Mouse (Mus musculus): Measurements from ENCODE around the gene Ddx20. TPM values are rescaled to one million over a fixed set of nuclear protein-coding genes. Genes with fewer than 3 reads are reported as not detected.

The Ddx20 gene
- total RNA-seq, 2 experiments from 2014 or later: 30.0 to 58.6 TPM

GRCm38 (mm10) chr3:105674595-105675218, 12.7 kb downstream of the Ddx20 start:
- ATAC-seq (replicated peaks; ENCODE audit: poor library complexity, severe bottlenecking): peak; percentile 92

- ATAC-seq (replicated peaks; ENCODE audit: poor library complexity, severe bottlenecking): no peak
Measured at GRCm38 (mm10) chr3:105670801-105671200, 16.6 kb downstream of the Ddx20 start.

- no peak for ATAC-seq (replicated peaks; ENCODE audit: poor library complexity, severe bottlenecking)
Measured at GRCm38 (mm10) chr3:105669776-105670175, 17.6 kb downstream of the Ddx20 start.

DNA sequence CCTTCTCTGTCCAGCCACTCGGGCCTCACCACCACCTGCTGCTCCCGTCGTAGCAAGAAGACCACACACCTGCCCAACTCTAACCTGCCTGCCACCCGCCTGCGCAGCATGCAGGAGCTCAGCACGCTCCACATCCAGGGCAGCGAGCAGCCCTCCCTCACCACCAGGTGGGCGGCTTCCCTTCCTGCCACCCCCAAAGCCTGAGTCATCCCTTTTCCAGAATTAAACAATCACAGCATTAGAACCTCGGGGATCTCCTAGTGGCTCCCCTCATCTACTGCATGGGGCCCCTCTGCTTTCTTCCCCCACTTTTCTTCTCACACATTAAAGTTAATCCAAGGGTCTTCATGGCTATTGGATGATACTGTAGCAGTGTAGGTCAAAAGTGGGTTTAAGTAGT, 19.2 kb downstream of the Ddx20 start:
- ATAC-seq (replicated peaks; ENCODE audit: poor library complexity, severe bottlenecking): no peak

GRCm38 (mm10) chr3:105666996-105667523, 20.3 kb downstream of the Ddx20 start:
- no peak for ATAC-seq (replicated peaks; ENCODE audit: poor library complexity, severe bottlenecking)

DNA sequence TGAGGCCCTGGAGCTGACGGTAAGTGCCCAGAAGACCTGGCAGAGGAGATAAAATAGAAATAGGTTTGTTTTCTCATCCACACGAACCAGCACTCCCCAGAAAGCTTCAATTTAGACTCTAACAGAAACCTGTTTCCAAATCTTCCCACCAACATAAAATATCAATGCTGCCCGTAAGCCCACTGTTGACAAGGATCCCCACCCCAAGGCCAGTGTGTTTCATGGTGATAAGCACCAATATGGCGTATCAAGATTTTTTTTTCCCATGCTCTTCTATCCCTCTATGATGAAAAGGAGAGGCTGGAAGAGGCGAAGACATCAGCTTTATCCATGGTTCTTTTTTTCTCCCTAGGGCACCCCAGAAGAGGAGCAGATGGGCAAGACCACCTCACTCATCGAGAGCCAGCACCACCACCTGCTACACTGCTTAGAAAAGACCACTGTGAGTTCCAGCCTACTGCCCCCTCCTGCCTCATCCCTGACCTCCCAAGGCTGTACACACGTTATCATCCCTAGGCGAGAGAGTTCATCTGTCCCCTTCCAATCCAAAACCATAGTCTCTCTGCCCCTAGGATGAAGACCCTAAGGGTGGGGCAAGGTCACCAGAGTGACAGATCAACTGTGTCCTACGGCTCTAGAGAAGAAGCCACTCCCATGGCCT, 22.1 kb downstream of the Ddx20 start:
- no peak for ATAC-seq (replicated peaks; ENCODE audit: poor library complexity, severe bottlenecking)

DNA sequence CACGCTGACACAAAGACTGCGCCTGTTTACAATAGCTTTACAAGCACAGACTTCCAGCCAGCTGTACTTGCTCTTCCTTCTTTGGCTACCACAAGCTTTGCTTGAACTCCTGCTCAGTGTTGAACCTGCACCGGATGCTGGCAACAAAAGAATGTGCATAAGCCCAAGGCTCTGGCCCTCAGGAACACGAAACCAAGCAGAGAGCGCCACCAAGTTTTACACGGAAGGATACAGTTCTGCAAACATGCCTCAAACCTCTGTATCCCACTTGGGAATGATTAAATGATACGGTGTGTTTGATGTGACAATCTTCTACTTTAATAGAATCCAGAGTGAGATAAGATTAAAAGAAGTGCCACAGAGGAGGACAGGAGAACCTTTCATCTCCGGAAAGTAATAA, 24.3 kb downstream of the Ddx20 start:
- no peak for ATAC-seq (replicated peaks; ENCODE audit: poor library complexity, severe bottlenecking)

DNA sequence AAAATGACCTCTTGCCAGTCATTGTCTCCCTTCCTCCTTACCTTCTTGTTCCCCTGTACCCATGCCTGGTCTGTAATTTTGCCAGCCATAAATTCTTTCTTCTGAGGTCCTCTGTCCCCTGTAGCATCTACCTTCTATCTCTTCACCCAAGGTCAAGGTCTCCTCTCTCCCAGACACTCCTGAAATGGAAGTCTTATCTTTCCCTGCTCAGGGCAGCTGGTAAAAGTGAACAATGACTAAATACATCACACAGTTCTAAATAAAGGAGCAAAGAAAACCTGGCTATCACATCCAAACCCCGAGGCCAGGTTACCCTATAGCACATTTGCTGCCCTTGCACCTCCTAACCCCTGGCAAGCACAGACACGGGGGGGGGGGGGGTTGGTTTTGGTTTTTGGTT, 26.8 kb downstream of the Ddx20 start:
- no peak for ATAC-seq (replicated peaks; ENCODE audit: poor library complexity, severe bottlenecking)

- ATAC-seq (replicated peaks; ENCODE audit: poor library complexity, severe bottlenecking): no peak
Measured at GRCm38 (mm10) chr3:105655031-105655585, 32.3 kb downstream of the Ddx20 start.

DNA sequence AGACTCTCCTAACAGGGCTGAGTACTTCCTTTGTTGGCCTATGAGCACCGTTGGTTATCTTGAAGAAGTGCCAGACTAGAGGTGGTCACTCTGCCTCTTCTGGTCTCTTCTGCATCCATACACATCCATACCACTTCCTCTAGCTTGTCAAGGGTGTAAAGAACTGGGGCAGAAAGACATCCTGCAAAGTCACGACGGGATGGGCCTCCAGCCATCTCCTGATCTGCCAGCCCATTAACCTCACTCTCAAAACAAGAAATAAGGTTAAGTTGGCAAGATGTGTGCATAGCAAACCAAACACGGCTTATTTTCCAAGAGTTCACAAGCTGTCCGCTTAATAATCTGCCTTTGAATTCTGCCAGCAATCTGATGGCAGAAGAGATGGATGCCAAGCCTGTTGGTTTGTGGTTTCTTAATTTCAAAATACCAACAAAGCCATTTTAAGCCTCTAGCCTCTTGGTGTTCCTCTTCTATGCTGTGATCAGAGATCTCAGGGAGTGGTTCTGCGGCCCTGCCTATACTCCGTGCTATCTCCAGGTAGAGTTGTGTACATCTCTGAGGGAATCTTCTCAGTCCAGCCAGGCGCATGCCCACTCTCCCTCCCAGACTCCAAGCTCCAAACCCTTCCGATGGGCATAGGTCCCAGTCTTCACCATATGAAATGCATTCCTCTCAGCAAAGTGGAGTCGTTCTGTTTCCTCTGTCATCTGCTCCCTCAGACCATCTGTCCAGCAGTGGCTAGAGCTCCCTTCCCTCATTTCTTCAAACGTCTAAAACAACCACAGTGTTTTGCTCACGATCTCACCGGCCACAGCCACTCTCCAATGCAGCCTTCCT, 33.6 kb downstream of the Ddx20 start:
- ATAC-seq (replicated peaks; ENCODE audit: poor library complexity, severe bottlenecking): peak; percentile 58

DNA sequence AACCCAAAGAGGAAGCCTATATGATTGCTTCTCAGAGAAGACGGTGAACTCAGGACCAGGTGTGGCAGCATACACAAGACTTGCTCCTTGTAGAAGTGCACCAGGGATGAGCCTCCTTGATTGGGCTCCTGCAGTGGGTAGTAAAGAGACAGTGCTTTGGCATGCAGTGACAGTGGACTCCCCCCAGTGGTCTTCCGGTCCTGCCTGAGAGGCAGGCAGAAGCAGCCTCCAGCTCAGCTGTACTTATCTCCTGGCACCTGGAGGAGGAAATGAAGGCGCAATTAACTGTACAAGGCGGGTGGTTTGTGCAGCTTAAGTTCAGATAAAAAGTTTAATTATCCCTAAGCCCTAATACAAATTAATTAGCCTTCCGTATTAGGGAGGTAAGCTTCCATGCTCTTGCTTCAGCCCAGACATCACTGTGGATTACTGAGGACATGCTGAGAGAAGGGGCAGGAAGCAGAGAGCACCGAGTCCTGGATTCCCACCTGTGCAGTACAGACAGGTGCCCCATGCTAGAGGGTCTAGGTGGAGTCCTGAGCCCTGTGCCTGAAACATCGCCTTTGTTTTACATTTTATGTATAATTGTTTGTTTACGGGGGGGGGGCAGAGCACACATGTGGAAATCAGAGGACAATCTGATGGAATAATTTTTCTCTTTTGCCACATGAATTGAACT, 38.3 kb downstream of the Ddx20 start:
- ATAC-seq (replicated peaks; ENCODE audit: poor library complexity, severe bottlenecking): no peak

DNA sequence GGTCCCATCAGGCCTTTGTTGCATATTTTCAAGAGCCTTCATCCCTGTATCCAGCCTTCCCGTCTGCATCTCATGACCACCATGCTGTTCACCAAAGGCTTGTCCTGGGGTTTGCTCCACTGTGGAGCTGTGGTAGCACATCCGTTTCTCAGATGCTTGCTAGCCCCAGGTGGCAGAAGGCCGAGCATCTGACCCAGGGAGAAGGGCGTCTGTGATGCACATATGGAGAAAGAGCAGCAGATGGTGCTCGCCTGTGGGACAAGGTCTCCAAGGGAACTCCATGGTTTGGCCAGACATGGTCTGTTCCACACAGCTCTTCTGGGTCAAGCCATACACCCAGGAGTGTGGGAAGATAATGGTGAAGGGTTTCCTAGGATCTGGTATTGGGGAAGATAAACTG, 43.8 kb downstream of the Ddx20 start:
- ATAC-seq (replicated peaks; ENCODE audit: poor library complexity, severe bottlenecking): no peak

- ATAC-seq (replicated peaks; ENCODE audit: poor library complexity, severe bottlenecking): no peak
Measured at GRCm38 (mm10) chr3:105642186-105642585, 45.2 kb downstream of the Ddx20 start.

DNA sequence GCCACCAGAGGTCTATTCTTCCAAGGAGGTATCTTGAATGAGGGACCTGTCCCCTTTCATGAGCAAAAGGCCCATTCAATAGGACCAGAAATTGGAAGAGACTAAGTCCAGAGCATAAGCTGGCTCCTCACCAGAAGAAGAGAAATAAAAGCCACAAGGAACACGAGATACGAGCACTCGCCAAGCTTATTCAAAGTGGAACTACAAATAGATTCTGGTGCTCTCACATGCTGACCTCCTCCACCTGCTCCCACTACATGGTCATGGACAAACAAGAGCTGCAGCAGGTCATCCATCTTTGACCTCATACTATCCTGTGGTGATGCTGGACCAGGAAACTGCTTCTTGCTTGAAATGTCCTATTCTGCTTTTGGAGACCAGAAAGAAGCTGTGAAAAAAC, 54.4 kb downstream of the Ddx20 start:
- no peak for ATAC-seq (replicated peaks; ENCODE audit: poor library complexity, severe bottlenecking)

GRCm38 (mm10) chr3:105632296-105632695, 55.1 kb downstream of the Ddx20 start:
- ATAC-seq (replicated peaks; ENCODE audit: poor library complexity, severe bottlenecking): no peak

Other genes starting within 250 kb of the Ddx20 start
- gene Kcnd3, start 235.2 kb downstream of the Ddx20 start, total RNA-seq (2014; fragmentation: Nextera tagmentation): not detected in 2 replicates
- not detected in 2 replicates for gene Kcnd3, start 235.2 kb downstream of the Ddx20 start, total RNA-seq (2017)
- gene Inka2, start 17.0 kb upstream of the Ddx20 start, total RNA-seq (2014; fragmentation: Nextera tagmentation): not detected in 2 replicates
- gene Inka2, start 17.0 kb upstream of the Ddx20 start, total RNA-seq (2017): 0.26 TPM in 1 of 2 replicates, not detected in the other
- 93.1 and 98.0 TPM in 2 replicates for gene Rap1a, start 113.8 kb upstream of the Ddx20 start, total RNA-seq (2014; fragmentation: Nextera tagmentation)
- 138 and 144 TPM in 2 replicates for gene Rap1a, start 113.8 kb upstream of the Ddx20 start, total RNA-seq (2017)
- gene Adora3, start 183.3 kb upstream of the Ddx20 start, total RNA-seq (2014; fragmentation: Nextera tagmentation): 1.4 and 1.5 TPM in 2 replicates
- 0.26 and 1.9 TPM in 2 replicates for gene Adora3, start 183.3 kb upstream of the Ddx20 start, total RNA-seq (2017)
- gene Tmigd3, start 183.3 kb upstream of the Ddx20 start, total RNA-seq (2014; fragmentation: Nextera tagmentation): 0.28 TPM in 1 of 2 replicates, not detected in the other
- gene Tmigd3, start 183.3 kb upstream of the Ddx20 start, total RNA-seq (2017): not detected in 2 replicates
- 29.2 and 45.0 TPM in 2 replicates for gene I830077J02Rik, start 245.1 kb upstream of the Ddx20 start, total RNA-seq (2014; fragmentation: Nextera tagmentation)
- 22.2 and 22.4 TPM in 2 replicates for gene I830077J02Rik, start 245.1 kb upstream of the Ddx20 start, total RNA-seq (2017)

Data from granulocyte monocyte progenitor cell, adult 5-6 weeks (primary cell).